Mouse (Mus musculus) thymus, adult 2 months (tissue): ENCODE measurements around the gene Msmp.

Source experiments
- CTCF ChIP-seq: fragments of 200-500 bp; IDR thresholded peaks from 2 replicates; pipeline ENCODE4 v1.5.1; 2012; ENCODE audit warnings: mild to moderate bottlenecking, control low read depth, low read length, moderate library complexity, borderline replicate concordance; ENCODE audit not compliant: control insufficient read depth, poor library complexity, insufficient read depth; ENCODE audit errors: extremely low read depth
- POLR2A ChIP-seq: fragments of 200-500 bp; IDR thresholded peaks from 2 replicates; pipeline ENCODE4 v1.6.1; 2012; ENCODE audit warnings: mild to moderate bottlenecking, low read length, control low read depth, moderate library complexity; ENCODE audit not compliant: control insufficient read depth, poor library complexity, insufficient read depth; ENCODE audit errors: extremely low read depth

DNA sequence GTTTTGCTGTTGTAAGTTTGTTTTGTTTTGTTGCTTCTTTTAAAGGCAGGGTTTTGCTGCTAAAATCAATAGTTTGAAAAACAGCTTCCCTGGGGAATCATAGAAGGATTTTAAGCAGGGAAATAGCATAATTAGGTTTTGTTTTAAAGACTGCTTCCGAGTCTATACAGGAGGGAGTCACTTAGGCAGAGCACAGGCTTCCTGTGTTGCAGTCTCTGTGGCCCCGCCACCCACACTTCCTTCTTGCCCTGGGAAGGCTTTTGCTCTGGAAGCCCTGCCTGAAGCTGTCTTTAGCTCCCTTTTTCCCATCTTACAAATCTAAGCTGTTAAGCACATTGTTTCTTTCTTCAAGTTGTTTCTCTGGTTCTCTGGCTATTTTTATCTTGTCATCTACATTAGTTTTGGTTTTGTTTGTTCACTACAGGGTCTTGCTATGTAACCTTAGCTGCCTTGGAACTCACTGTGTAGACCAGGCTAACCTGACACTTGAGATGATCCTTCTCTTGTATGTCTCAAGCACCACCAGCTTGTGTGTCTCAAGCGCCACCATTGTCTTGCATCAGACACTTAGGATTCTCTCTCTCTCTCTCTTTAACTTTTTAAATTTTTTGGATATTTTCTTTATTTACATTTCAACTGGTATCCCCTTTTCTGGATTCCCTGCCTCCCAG is 28.9 kb upstream of the Msmp start:
- no peak for TF ChIP-seq CTCF
- TF ChIP-seq POLR2A, result no peak
